Mouse (Mus musculus) gastrocnemius, postnatal 14 days (tissue): ENCODE data around the gene Arid1b. TPM values are rescaled to one million over a fixed set of nuclear protein-coding genes. Genes with fewer than 3 reads are reported as not detected.
A peak's percentile ranks its signal among the peaks of the same experiment; 100 is the strongest.

Experiments
- DNase-seq: peaks from one replicate; pipeline ENCODE4 v3.0.0; 2021; ENCODE audit warnings: mixed read lengths
- intact Hi-C: fragments of 180-260 bp; cut with DNase I; formaldehyde crosslinking; loops from one replicate; pipeline ENCODE4 v1.15.1; 2025; ENCODE audit warnings: low total_unique reads
- total RNA-seq, 2 experiments: library from RNA; stranded (reverse); gene quantifications; 2 replicates each; pipeline ENCODE4 v1.2.3; 2021

The Arid1b gene
- total RNA-seq, 2 experiments from 2014 or later, result 30.0 to 31.4 TPM

GRCm38 (mm10) chr17:5168640-5169039 is 174.5 kb downstream of the Arid1b start:
- intact Hi-C loops, result no loop called here

GRCm38 (mm10) chr17:5170321-5170720 is 176.2 kb downstream of the Arid1b start:
- intact Hi-C loops, result no loop called here
- DNase-seq, result no peak

More at GRCm38 (mm10) chr17:5168640-5169039, 174.5 kb downstream of the Arid1b start:
- no peak for DNase-seq

- intact Hi-C loops, result no loop called here
These were observed 177.3 kb downstream of the Arid1b start for GRCm38 (mm10) chr17:5171467-5171866.

GRCm38 (mm10) chr17:5174426-5175020 is 180.4 kb downstream of the Arid1b start:
- intact Hi-C loops, result no loop called here
- DNase-seq, result no peak

More at GRCm38 (mm10) chr17:5171467-5171866, 177.3 kb downstream of the Arid1b start:
- DNase-seq, result no peak

- intact Hi-C loops, result no loop called here
- DNase-seq, result no peak
These were observed 181.4 kb downstream of the Arid1b start for GRCm38 (mm10) chr17:5175535-5175934.

- no peak for DNase-seq
- intact Hi-C loops, result no loop called here
These were observed 182.2 kb downstream of the Arid1b start for GRCm38 (mm10) chr17:5176315-5176714.

GRCm38 (mm10) chr17:5178534-5178933 is 184.4 kb downstream of the Arid1b start:
- intact Hi-C loops, result no loop called here
- DNase-seq, result no peak

- intact Hi-C loops, result no loop called here
- no peak for DNase-seq
These were observed 184.9 kb downstream of the Arid1b start for GRCm38 (mm10) chr17:5179004-5179403.

- no peak for DNase-seq
- intact Hi-C loops, result no loop called here
These were observed 185.3 kb downstream of the Arid1b start for GRCm38 (mm10) chr17:5179412-5179811.

- DNase-seq, result no peak
- intact Hi-C loops, result loop anchor here (10.0 kb wide), 2 partner anchors 165 to 265 kb away; no protein-coding TSS in a partner anchor
These were observed 185.9 kb downstream of the Arid1b start for GRCm38 (mm10) chr17:5179925-5180525.

- DNase-seq, result no peak
- intact Hi-C loops, result loop anchor here (10.0 kb wide), 2 partner anchors 166 to 266 kb away; no protein-coding TSS in a partner anchor
These were observed 186.8 kb downstream of the Arid1b start for GRCm38 (mm10) chr17:5180925-5181324.

GRCm38 (mm10) chr17:5182493-5182892 is 188.4 kb downstream of the Arid1b start:
- intact Hi-C loops, result loop anchor here (10.0 kb wide), 2 partner anchors 168 to 268 kb away; no protein-coding TSS in a partner anchor
- no peak for DNase-seq

- intact Hi-C loops, result loop anchor here (10.0 kb wide), 2 partner anchors 171 to 271 kb away; no protein-coding TSS in a partner anchor
- no peak for DNase-seq
These were observed 191.4 kb downstream of the Arid1b start for GRCm38 (mm10) chr17:5185501-5185900.

GRCm38 (mm10) chr17:5187546-5187945 is 193.4 kb downstream of the Arid1b start:
- intact Hi-C loops, result loop anchor here (10.0 kb wide), 2 partner anchors 173 to 273 kb away; no protein-coding TSS in a partner anchor
- DNase-seq, result no peak

- intact Hi-C loops, result loop anchor here (10.0 kb wide), 2 partner anchors 174 to 274 kb away; no protein-coding TSS in a partner anchor
- no peak for DNase-seq
These were observed 194.3 kb downstream of the Arid1b start for GRCm38 (mm10) chr17:5188400-5188799.

- intact Hi-C loops, result loop anchor here (10.0 kb wide), 3 partner anchors 115 to 275 kb away; no protein-coding TSS in a partner anchor
- DNase-seq, result peak; percentile 98
These were observed 195.6 kb downstream of the Arid1b start for GRCm38 (mm10) chr17:5189551-5190351.

GRCm38 (mm10) chr17:5190367-5190766 is 196.2 kb downstream of the Arid1b start:
- no peak for DNase-seq
- intact Hi-C loops, result loop anchor here (10.0 kb wide), 1 partner anchor 114 kb away; no protein-coding TSS in a partner anchor

GRCm38 (mm10) chr17:5194157-5194916 is 200.2 kb downstream of the Arid1b start:
- intact Hi-C loops, result loop anchor here (10.0 kb wide), 1 partner anchor 110 kb away; no protein-coding TSS in a partner anchor
- DNase-seq, result no peak

- no peak for DNase-seq
- intact Hi-C loops, result loop anchor here (10.0 kb wide), 1 partner anchor 109 kb away; no protein-coding TSS in a partner anchor
These were observed 201.3 kb downstream of the Arid1b start for GRCm38 (mm10) chr17:5195397-5195796.
